Mouse (Mus musculus) layer of hippocampus, adult 9-11 months (tissue): ENCODE data around the gene Crocc.

ENCODE experiments used
- DNase-seq: peaks from one replicate; pipeline ENCODE4 v3.0.0; 2022

The Crocc gene

GRCm38 (mm10) chr4:141017657-141018436 lies 42.5 kb downstream of the Crocc start:
- DNase-seq, result no peak

- DNase-seq, result no peak
Measured at GRCm38 (mm10) chr4:141016311-141016710, 44.0 kb downstream of the Crocc start.

- no peak for DNase-seq
Measured at GRCm38 (mm10) chr4:141015356-141015755, 45.0 kb downstream of the Crocc start.

GRCm38 (mm10) chr4:141014856-141015255 lies 45.5 kb downstream of the Crocc start:
- no peak for DNase-seq

- DNase-seq, result no peak
Measured at GRCm38 (mm10) chr4:141014114-141014513, 46.2 kb downstream of the Crocc start.

GRCm38 (mm10) chr4:141012558-141012957 lies 47.8 kb downstream of the Crocc start:
- peak; percentile 60 for DNase-seq

- DNase-seq, result no peak
Measured at GRCm38 (mm10) chr4:141011556-141012328, 48.6 kb downstream of the Crocc start.

- DNase-seq, result no peak
Measured at GRCm38 (mm10) chr4:141010941-141011429, 49.4 kb downstream of the Crocc start.

- DNase-seq, result no peak
Measured at GRCm38 (mm10) chr4:141010526-141010925, 49.8 kb downstream of the Crocc start.

- DNase-seq, result no peak
Measured at GRCm38 (mm10) chr4:141010118-141010517, 50.2 kb downstream of the Crocc start, which contains the start of gene Mfap2. Gene Mfap2 (plus strand): TSS chr4:141010418.

- no peak for DNase-seq
Measured at GRCm38 (mm10) chr4:141008028-141008427, 52.3 kb downstream of the Crocc start.

- no peak for DNase-seq
Measured at GRCm38 (mm10) chr4:141005983-141006382, 54.4 kb downstream of the Crocc start.

- DNase-seq, result no peak
Measured at GRCm38 (mm10) chr4:140996812-140997211, 63.5 kb downstream of the Crocc start.

- DNase-seq, result no peak
Measured at GRCm38 (mm10) chr4:140995811-140996210, 64.5 kb downstream of the Crocc start.

- DNase-seq, result no peak
Measured at GRCm38 (mm10) chr4:140993846-140994245, 66.5 kb downstream of the Crocc start.

- no peak for DNase-seq
Measured at GRCm38 (mm10) chr4:140992215-140992614, 68.1 kb downstream of the Crocc start.

GRCm38 (mm10) chr4:140989447-140989846 lies 70.9 kb downstream of the Crocc start:
- no peak for DNase-seq

GRCm38 (mm10) chr4:140988706-140989290 lies 71.6 kb downstream of the Crocc start:
- no peak for DNase-seq

GRCm38 (mm10) chr4:140987476-140987875 lies 72.9 kb downstream of the Crocc start:
- DNase-seq, result no peak

- DNase-seq, result peak; percentile 92
Measured at GRCm38 (mm10) chr4:140986711-140987395, 73.5 kb downstream of the Crocc start, which contains the start of gene Atp13a2. Gene Atp13a2 (plus strand): TSS chr4:140986873.

GRCm38 (mm10) chr4:140986024-140986710 lies 74.2 kb downstream of the Crocc start:
- no peak for DNase-seq

- no peak for DNase-seq
Measured at GRCm38 (mm10) chr4:140984544-140984943, 75.8 kb downstream of the Crocc start.
